Mouse (Mus musculus) embryo, embryonic 10 days (tissue): Measurements from ENCODE around the gene Zfp800.

ENCODE experiments used
- DNase-seq: peaks from one replicate; pipeline ENCODE4 v3.0.0-alpha.2; 2015; ENCODE audit warnings: low spot score

Zfp800 gene

GRCm38 (mm10) chr6:28203454-28203853 is 194.4 kb downstream of the Zfp800 start:
- DNase-seq = no peak

- no peak for DNase-seq
These were observed 195.0 kb downstream of the Zfp800 start for GRCm38 (mm10) chr6:28202833-28203232.

- DNase-seq = no peak
These were observed 203.9 kb downstream of the Zfp800 start for GRCm38 (mm10) chr6:28193901-28194300.

- no peak for DNase-seq
These were observed 205.9 kb downstream of the Zfp800 start for GRCm38 (mm10) chr6:28191935-28192334.
